Mouse (Mus musculus): Measurements from ENCODE around the gene Them4.

Them4 gene

DNA sequence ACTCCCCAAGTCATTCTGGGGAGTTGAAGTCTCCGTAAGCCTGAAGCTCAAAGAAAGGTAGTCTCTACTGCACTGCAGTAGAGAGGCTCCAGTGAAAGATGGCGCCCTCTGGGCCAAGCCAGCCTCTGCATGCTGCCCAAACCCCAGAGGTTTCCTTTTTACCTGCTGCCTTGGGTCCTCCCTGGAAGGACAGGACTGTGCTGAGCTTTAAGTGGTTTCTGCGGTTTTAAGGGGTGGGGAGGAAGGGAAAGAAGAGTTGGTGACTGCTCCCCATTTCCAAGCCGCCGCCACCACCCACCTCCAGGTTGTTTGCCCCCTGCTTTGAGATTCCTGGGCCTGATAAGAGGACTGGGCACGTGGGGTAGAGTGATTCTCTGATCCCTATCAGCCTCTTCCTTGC is 58.7 kb downstream of the Them4 start:
- no peak for DNase-seq (ENCODE audit: low spot score in 2 of 2)

GRCm38 (mm10) chr3:94369709-94370108 is 59.8 kb downstream of the Them4 start:
- DNase-seq (ENCODE audit: low spot score in 2 of 2): no peak

DNA sequence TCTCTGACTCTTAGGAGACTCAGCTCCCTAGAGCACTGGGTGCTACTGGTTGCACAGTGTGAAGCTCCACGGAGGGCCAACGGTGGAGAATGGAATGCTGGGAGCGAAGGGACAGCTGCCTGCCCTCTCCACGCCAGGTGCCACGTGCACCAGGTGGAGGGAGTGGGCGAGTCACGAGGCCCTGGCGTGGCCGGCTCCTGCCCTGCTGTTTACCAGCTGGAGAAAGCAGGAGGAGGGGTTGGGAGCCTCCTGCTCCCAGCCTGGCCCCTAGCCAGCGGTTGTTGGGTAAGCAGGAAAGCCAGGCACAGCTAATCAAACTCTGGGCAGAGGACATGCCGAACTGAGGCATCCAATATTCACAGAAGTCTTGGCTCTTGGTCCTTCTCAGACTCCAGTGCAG is 61.7 kb downstream of the Them4 start:
- DNase-seq (ENCODE audit: low spot score in 2 of 2): no peak

DNA sequence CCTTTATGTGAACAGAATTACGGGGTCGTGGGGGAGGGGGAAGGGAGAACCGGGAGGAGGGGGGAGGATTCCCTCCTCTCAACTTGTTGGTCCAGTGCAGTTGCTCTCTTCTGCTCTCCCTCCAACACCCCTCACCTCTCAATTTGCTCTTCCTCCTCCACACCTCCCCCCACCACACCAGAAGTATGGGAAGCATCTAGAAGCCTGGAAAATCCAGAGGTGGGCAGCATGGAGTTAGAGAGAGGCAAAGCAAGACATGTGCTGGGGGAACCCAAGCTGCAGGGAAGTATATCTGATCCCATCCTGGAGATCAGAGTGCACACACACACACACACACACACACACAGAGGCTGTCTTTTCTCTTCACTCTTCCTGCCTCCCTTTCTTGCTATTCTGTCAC is 62.1 kb downstream of the Them4 start:
- DNase-seq (ENCODE audit: low spot score in 2 of 2): no peak

GRCm38 (mm10) chr3:94372641-94373040 is 62.8 kb downstream of the Them4 start, which contains the start of gene Rorc:
Gene Rorc (plus strand): TSS chr3:94372794.
- no peak for DNase-seq (ENCODE audit: low spot score in 2 of 2)

DNA sequence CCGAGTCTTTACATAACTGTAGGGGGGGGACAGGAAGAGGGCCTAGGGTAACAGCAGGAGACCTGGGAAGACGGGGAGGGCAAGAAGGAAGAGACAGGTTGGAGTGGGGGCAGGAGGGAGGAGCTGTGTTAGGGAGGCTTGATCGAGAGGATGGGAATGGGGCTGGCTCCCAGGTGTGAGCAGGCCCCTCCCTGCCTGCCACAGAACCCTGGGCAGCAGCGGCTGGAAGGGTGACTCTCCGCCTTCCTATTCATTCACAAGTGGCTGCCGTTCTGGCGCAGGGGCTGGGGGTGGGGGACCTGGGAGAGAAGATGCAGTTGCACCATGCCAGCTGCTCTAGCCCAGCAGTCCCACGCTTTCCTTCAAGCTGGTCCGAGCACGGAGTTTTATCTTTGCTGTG is 63.2 kb downstream of the Them4 start:
- DNase-seq (ENCODE audit: low spot score in 2 of 2): no peak

- DNase-seq (ENCODE audit: low spot score in 2 of 2): no peak
These were observed 63.7 kb downstream of the Them4 start for GRCm38 (mm10) chr3:94373597-94374011.

GRCm38 (mm10) chr3:94374636-94375035 is 64.7 kb downstream of the Them4 start:
- DNase-seq (ENCODE audit: low spot score in 2 of 2): no peak

DNA sequence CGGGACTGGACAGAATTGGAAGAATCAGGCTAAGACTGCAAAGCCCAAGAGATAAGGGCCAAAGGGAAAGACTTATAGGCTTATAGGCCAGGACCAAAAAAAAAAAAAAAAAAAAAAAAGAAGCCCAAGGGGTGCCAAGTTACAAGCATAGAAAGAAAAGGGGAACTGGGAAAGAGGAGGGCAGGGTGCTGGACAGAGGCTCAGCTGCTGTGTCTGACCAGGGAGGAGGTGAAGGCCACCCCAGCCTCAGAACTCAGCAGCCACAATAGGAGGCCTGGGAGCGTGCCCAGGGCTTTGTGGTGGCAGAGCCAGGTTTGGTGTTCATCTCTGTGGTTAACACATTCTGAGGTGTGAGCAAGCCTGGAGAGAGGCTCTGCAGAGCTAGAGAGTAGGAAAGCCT is 65.3 kb downstream of the Them4 start:
- DNase-seq (ENCODE audit: low spot score in 2 of 2): no peak

GRCm38 (mm10) chr3:94375861-94376260 is 66.0 kb downstream of the Them4 start:
- no peak for DNase-seq (ENCODE audit: low spot score in 2 of 2)

GRCm38 (mm10) chr3:94377028-94377923 is 67.4 kb downstream of the Them4 start:
- DNase-seq (ENCODE audit: low spot score in 2 of 2): no peak

DNA sequence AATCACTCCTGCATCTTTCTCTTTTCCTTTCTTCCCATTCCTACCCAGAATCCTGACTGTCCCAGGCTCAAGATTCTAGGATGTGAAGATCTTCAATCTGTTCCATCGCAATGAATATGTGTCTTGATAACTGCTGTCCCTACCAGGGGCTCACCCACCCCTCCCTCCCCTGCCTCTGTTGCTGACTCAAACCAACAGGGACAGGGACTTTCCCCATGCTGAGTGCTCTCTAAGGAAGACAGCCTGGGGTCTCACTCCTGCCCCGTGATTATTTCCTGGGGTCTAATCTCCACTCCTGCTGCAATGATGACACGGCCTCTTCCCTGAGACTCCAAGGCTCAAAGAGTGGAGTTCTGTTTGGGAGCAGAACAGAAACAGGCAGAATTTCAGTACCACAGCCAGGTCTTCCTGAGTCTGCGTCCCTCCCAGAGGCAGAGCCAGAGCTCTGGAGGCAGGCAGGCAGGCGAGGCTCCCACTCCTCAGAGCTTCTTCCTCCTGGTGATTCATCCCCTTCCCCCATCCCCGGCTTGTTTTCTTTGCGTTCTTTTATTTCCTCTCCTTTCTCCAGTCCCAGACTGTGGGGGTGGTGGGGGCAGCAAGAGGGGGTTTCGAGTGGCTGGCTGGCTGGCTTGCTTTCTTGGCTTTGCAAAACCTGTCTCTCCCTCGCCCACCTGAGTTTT is 70.1 kb downstream of the Them4 start:
- no peak for DNase-seq (ENCODE audit: low spot score in 2 of 2)

All from spleen, postnatal 10 days (tissue).